Mouse (Mus musculus): ENCODE measurements around the gene Tbc1d15.

DNA sequence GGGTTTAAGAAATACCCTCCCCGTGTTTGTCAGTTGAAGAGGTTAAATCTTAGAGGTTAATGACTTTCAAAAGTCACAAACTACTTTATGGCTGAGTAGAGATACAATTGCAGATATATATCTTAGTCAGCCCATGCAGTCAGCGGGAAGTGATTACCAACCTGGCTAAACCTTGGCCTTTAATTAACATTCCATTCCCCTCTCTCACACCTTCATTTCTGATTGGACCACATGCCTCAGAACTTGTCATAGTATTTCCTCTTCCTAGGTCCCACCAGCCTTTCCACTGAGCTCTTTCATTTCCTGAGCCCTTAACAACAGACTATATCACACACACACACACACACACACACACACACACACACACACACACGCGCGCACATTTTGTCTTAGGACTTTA lies 4.9 kb upstream of the Tbc1d15 start:
- TF ChIP-seq POLR2A (IDR thresholded peaks at IDR 0.05; ENCODE audit: extremely low read depth, insufficient read depth, low read length) (no peak), CTCF (IDR thresholded peaks at IDR 0.05; ENCODE audit: low read depth, low read length) (no peak)
